Mouse (Mus musculus): ENCODE results near the gene Anxa2. TPM values are rescaled to one million over a fixed set of nuclear protein-coding genes. Genes with fewer than 3 reads are reported as not detected.

Gene Anxa2
- polyA plus RNA-seq, 1 experiment from 2014 or later, result 732 TPM

GRCm38 (mm10) chr9:69470362-69470761 is 16.9 kb downstream of the Anxa2 start:
- Histone ChIP-seq H3K4me3 (ENCODE audit: inconsistent target) (no peak overlapping the region), H3K36me3 (ENCODE audit: inconsistent target) (peaks cover 47% of the 10 kb centered on the region), H3K79me2 (ENCODE audit: inconsistent target) (peaks cover 100% of the 10 kb centered on the region), H3K27ac (no peak overlapping the region)
- WGBS (ENCODE audit: missing documents), result 57% methylated on average over 5 of the region's 5 CpGs

- peaks cover 53% of the 10 kb centered on the region for H3K36me3 ChIP-seq (ENCODE audit: inconsistent target)
- 14% methylated on average over 6 of the region's 6 CpGs for WGBS (ENCODE audit: missing documents)
- peaks cover 100% of the 10 kb centered on the region for H3K79me2 ChIP-seq (ENCODE audit: inconsistent target)
- H3K27ac ChIP-seq, result no peak overlapping the region
- H3K4me3 ChIP-seq (ENCODE audit: inconsistent target), result no peak overlapping the region
Measured at GRCm38 (mm10) chr9:69470921-69471320, 17.5 kb downstream of the Anxa2 start.

DNA sequence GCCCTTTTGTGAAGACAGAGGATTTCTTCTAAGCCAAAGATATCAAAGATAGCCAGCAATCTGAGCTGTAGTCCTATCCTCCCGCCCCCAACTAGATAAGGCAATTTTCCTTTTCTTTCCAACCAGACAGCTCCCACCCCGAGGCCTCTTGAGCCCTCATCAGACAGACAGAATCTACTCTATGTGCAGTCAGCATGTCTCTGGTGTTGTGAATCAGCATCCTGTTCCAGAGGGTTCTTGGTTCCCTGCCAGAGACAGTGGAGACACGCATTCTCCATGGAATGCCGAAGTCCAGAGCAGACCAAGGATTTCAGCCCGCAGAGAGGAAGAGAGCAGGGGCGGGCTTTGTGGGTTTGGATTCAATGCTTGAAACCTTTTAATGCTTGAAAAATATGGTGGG is 19.3 kb downstream of the Anxa2 start:
- H3K36me3 ChIP-seq (ENCODE audit: inconsistent target), result peaks cover 69% of the 10 kb centered on the region
- H3K79me2 ChIP-seq (ENCODE audit: inconsistent target), result peaks cover 93% of the 10 kb centered on the region
- no peak overlapping the region for H3K27ac ChIP-seq
- WGBS (ENCODE audit: missing documents), result 96% methylated on average over 6 of the region's 6 CpGs
- no peak overlapping the region for H3K4me3 ChIP-seq (ENCODE audit: inconsistent target)

DNA sequence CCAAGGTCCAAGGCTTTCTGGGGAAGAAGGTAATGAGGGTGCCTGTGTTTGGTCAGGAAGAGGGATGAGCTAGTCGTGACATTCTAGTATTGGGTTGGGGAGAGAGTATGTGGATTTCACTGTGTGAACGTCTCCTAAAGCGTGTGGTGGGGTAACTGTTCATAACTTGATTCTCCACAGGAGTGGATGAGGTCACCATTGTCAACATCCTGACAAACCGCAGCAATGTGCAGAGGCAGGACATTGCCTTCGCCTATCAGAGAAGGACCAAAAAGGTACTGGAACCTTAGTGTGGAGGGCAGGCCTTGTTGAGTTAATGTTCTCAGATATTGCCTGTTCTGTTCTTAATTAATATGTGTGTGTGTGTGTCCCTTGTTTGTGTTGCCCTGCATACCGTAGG is 22.5 kb downstream of the Anxa2 start:
- WGBS (ENCODE audit: missing documents), result 96% methylated on average over 5 of the region's 6 CpGs
- no peak overlapping the region for H3K4me3 ChIP-seq (ENCODE audit: inconsistent target)
- H3K79me2 ChIP-seq (ENCODE audit: inconsistent target), result peaks cover 62% of the 10 kb centered on the region
- H3K27ac ChIP-seq, result no peak overlapping the region
- H3K36me3 ChIP-seq (ENCODE audit: inconsistent target), result peaks cover 61% of the 10 kb centered on the region

- Histone ChIP-seq H3K4me3 (ENCODE audit: inconsistent target) (no peak overlapping the region), H3K27ac (no peak overlapping the region), H3K36me3 (ENCODE audit: inconsistent target) (peaks cover 64% of the 10 kb centered on the region), H3K79me2 (ENCODE audit: inconsistent target) (peaks cover 47% of the 10 kb centered on the region)
- 94% methylated on average over 14 of the region's 14 CpGs for WGBS (ENCODE audit: missing documents)
Measured at GRCm38 (mm10) chr9:69477195-69477823, 23.9 kb downstream of the Anxa2 start.

DNA sequence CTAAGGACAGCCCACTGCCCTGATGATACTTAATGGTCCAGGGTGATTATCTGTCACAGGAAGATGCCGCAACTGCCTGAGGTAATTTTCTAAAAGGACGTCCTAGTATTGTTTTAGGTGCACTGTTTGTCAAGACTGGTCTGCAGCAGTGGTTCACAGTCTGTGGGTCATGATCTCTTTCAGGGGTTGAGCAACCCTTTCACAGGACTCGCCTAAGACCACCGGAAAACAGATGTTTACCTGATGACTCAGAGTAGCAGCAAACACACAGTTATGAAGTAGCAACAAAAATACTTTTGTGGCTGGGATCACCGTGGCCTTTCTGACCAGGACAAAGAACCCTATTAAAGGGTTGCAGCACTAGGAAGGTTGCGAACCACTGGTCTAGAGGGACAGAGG is 24.4 kb downstream of the Anxa2 start:
- H3K4me3 ChIP-seq (ENCODE audit: inconsistent target), result no peak overlapping the region
- H3K27ac ChIP-seq, result no peak overlapping the region
- H3K79me2 ChIP-seq (ENCODE audit: inconsistent target), result peaks cover 42% of the 10 kb centered on the region
- peaks cover 64% of the 10 kb centered on the region for H3K36me3 ChIP-seq (ENCODE audit: inconsistent target)
- 62% methylated on average over 6 of the region's 6 CpGs for WGBS (ENCODE audit: missing documents)

DNA sequence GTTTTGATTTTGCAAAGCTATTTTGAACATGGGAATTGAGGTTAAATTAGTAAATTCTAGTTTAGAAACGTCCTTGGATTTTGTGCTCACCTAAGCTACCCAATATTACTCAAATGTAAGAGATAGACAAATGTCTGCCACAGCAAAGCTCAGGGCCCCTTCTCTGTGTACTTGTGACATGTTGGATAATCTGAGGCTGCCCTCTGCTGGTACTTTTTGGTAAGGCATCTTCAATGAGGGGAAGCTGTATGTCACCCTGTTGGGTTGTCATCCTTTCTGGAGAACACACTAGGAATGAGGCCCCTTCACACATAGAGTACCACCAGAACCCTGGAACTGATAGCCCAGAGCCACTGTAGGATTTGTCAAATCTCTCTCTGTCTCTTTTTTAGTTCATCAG is 26.9 kb downstream of the Anxa2 start:
- no peak overlapping the region for H3K4me3 ChIP-seq (ENCODE audit: inconsistent target)
- H3K36me3 ChIP-seq (ENCODE audit: inconsistent target), result peaks cover 78% of the 10 kb centered on the region
- H3K27ac ChIP-seq, result no peak overlapping the region
- peaks cover 17% of the 10 kb centered on the region for H3K79me2 ChIP-seq (ENCODE audit: inconsistent target)
- WGBS (ENCODE audit: missing documents), result 14% methylated on average over 1 of the region's 1 CpGs

DNA sequence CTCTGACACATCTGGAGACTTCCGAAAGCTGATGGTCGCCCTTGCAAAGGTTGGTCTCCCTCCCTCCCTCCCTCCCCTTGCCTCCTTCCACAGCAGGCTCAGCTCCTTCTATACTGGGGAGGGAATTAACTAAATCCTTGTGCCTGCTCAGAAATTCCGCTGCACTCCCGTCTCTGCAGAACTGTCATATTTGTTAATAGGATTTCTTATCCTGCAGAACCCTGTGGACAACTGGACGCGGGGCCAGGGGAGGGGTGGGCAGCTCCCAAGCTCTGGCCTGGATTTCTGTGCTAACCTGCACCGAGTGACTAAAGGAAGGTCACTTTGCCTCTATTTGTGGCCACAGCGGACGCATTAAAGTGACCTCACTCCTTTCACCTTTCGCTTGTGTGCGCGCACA is 30.4 kb downstream of the Anxa2 start:
- Histone ChIP-seq H3K36me3 (ENCODE audit: inconsistent target) (peaks cover 80% of the 10 kb centered on the region), H3K4me3 (ENCODE audit: inconsistent target) (no peak overlapping the region), H3K27ac (no peak overlapping the region), H3K79me2 (ENCODE audit: inconsistent target) (no peaks in the 10 kb centered on the region; the same call in 1 of the 2 replicates)
- 95% methylated on average over 11 of the region's 12 CpGs for WGBS (ENCODE audit: missing documents)

DNA sequence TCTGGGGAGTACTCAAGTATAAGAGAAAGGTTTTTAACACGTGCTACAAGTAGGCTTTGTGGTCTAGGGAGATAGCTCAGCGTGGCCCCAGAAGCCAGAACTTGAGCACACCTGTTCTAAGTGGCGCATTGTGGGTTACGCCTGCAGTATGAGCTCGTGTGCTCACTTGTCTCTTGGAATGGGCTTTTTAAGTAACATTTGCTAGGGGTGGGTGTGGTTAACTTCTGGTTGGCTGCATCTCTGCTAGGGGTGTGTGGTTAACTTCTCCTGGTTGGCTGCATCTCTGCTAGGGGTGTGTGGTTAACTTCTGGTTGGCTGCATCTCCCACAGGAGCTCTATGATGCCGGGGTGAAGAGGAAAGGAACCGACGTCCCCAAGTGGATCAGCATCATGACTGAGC is 32.7 kb downstream of the Anxa2 start:
- Histone ChIP-seq H3K79me2 (ENCODE audit: inconsistent target) (no peaks in the 10 kb centered on the region), H3K36me3 (ENCODE audit: inconsistent target) (peaks cover 100% of the 10 kb centered on the region), H3K27ac (no peak overlapping the region), H3K4me3 (ENCODE audit: inconsistent target) (no peak overlapping the region)
- WGBS (ENCODE audit: missing documents), result 94% methylated on average over 8 of the region's 8 CpGs

GRCm38 (mm10) chr9:69488510-69488909 is 35.1 kb downstream of the Anxa2 start:
- Histone ChIP-seq H3K4me3 (ENCODE audit: inconsistent target) (no peak overlapping the region), H3K27ac (no peak overlapping the region), H3K79me2 (ENCODE audit: inconsistent target) (no peaks in the 10 kb centered on the region), H3K36me3 (ENCODE audit: inconsistent target) (peaks cover 94% of the 10 kb centered on the region)
- WGBS (ENCODE audit: missing documents), result 94% methylated on average over 8 of the region's 8 CpGs

GRCm38 (mm10) chr9:69488972-69489371 is 35.6 kb downstream of the Anxa2 start:
- Histone ChIP-seq H3K4me3 (ENCODE audit: inconsistent target) (no peak overlapping the region), H3K27ac (no peak overlapping the region), H3K79me2 (ENCODE audit: inconsistent target) (no peaks in the 10 kb centered on the region), H3K36me3 (ENCODE audit: inconsistent target) (peaks cover 90% of the 10 kb centered on the region)
- WGBS (ENCODE audit: missing documents), result 89% methylated on average over 5 of the region's 5 CpGs

DNA sequence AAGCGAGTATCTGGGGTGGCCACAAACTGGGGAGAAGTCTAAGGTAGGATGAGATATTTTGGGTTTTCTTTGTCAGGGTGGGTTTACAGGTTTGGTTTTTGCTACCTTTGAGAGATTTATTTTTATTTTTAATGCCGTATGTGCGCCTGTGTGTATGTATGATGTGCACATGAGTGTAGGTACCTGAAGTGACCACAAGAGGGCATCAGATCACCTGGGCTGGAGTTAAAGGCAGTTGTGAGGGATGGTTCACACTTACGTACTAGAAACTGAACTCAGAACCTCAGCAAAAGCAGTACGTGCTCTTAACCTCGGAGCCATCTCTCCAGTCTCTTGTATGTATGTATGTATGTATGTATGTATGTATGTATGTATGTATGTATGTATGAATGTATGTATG is 39.4 kb downstream of the Anxa2 start:
- H3K36me3 ChIP-seq (ENCODE audit: inconsistent target), result peaks cover 51% of the 10 kb centered on the region
- no peak overlapping the region for H3K27ac ChIP-seq
- 90% methylated on average over 6 of the region's 6 CpGs for WGBS (ENCODE audit: missing documents)
- H3K79me2 ChIP-seq (ENCODE audit: inconsistent target), result no peaks in the 10 kb centered on the region
- no peak overlapping the region for H3K4me3 ChIP-seq (ENCODE audit: inconsistent target)

- no peak overlapping the region for H3K4me3 ChIP-seq (ENCODE audit: inconsistent target)
- WGBS (ENCODE audit: missing documents), result 39% methylated on average over 6 of the region's 6 CpGs
- no peaks in the 10 kb centered on the region for H3K36me3 ChIP-seq (ENCODE audit: inconsistent target)
- no peaks in the 10 kb centered on the region for H3K79me2 ChIP-seq (ENCODE audit: inconsistent target)
- H3K27ac ChIP-seq, result no peak overlapping the region
Measured at GRCm38 (mm10) chr9:69502504-69502903, 49.1 kb downstream of the Anxa2 start.

- no peaks in the 10 kb centered on the region for H3K36me3 ChIP-seq (ENCODE audit: inconsistent target)
- WGBS (ENCODE audit: missing documents), result 10% methylated on average over 7 of the region's 7 CpGs
- H3K4me3 ChIP-seq (ENCODE audit: inconsistent target), result no peak overlapping the region
- no peak overlapping the region for H3K27ac ChIP-seq
- no peaks in the 10 kb centered on the region for H3K79me2 ChIP-seq (ENCODE audit: inconsistent target)
Measured at GRCm38 (mm10) chr9:69505611-69506010, 52.2 kb downstream of the Anxa2 start.

- H3K36me3 ChIP-seq (ENCODE audit: inconsistent target), result no peaks in the 10 kb centered on the region
- H3K79me2 ChIP-seq (ENCODE audit: inconsistent target), result no peaks in the 10 kb centered on the region
- 38% methylated on average over 11 of the region's 11 CpGs for WGBS (ENCODE audit: missing documents)
- no peak overlapping the region for H3K4me3 ChIP-seq (ENCODE audit: inconsistent target)
- no peak overlapping the region for H3K27ac ChIP-seq
Measured at GRCm38 (mm10) chr9:69507206-69507605, 53.8 kb downstream of the Anxa2 start.

DNA sequence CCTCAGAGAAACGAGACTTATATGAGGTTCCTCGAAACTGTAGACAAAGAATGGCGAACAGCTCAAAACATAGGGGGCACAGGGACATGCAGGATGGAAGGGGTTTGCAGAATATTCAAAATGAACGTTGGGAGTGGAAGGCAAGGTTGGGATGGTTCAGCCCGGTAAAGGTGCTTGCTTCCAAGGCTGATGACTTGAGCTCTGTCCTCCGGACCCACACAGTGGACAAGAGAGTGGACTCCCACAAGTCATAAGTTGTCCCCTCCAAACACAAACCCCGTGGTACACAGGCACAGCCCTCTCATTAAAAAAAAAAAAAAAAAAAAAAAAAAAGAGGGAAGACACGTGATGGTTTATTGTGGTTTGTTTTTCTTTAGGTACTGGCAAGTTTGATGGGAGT is 54.6 kb downstream of the Anxa2 start:
- 84% methylated on average over 7 of the region's 8 CpGs for WGBS (ENCODE audit: missing documents)
- H3K36me3 ChIP-seq (ENCODE audit: inconsistent target), result no peaks in the 10 kb centered on the region
- H3K4me3 ChIP-seq (ENCODE audit: inconsistent target), result no peak overlapping the region
- H3K27ac ChIP-seq, result no peak overlapping the region
- no peaks in the 10 kb centered on the region for H3K79me2 ChIP-seq (ENCODE audit: inconsistent target)

Measured in macrophage (primary cell).